Mouse (Mus musculus) embryonic fibroblast, embryonic 13.5 days (primary cell): ENCODE results near the gene Bahd1. TPM values are rescaled to one million over a fixed set of nuclear protein-coding genes. Genes with fewer than 3 reads are reported as not detected.

Experiments
- H3K27ac ChIP-seq: 2 replicates; pipeline ENCODE4 v1.5.1; 2012; ENCODE audit warnings: low read length, control low read depth, inconsistent platforms; ENCODE audit not compliant: insufficient read depth
- H3K4me1 ChIP-seq: 2 replicates; pipeline ENCODE4 v1.6.1; 2011; ENCODE audit warnings: low read length; ENCODE audit not compliant: control insufficient read depth, insufficient read depth
- H3K4me3 ChIP-seq: 2 replicates; pipeline ENCODE4 v1.5.1; 2011; ENCODE audit warnings: mild to moderate bottlenecking, control low read depth, low read length; ENCODE audit not compliant: insufficient read depth
- CTCF ChIP-seq: IDR thresholded peaks from 2 replicates; pipeline ENCODE4 v1.5.1; 2011; ENCODE audit warnings: mild to moderate bottlenecking, control low read depth, low read length, moderate library complexity, borderline replicate concordance; ENCODE audit not compliant: insufficient read depth
- POLR2A ChIP-seq: IDR thresholded peaks from 2 replicates; pipeline ENCODE4 v1.6.1; 2011; ENCODE audit warnings: low read depth, mild to moderate bottlenecking, control low read depth, low read length, moderate library complexity
- polyA plus RNA-seq: library from polyadenylated mRNA; stranded (reverse); fragments of >200 nt; gene quantifications from 2 replicates; pipeline ENCODE4 v1.2.4, GENCODE M21; 2011; ENCODE audit warnings: low read depth; ENCODE audit not compliant: missing spikeins, insufficient read length

Gene Bahd1
- polyA plus RNA-seq, 1 experiment: 12.9 TPM

DNA sequence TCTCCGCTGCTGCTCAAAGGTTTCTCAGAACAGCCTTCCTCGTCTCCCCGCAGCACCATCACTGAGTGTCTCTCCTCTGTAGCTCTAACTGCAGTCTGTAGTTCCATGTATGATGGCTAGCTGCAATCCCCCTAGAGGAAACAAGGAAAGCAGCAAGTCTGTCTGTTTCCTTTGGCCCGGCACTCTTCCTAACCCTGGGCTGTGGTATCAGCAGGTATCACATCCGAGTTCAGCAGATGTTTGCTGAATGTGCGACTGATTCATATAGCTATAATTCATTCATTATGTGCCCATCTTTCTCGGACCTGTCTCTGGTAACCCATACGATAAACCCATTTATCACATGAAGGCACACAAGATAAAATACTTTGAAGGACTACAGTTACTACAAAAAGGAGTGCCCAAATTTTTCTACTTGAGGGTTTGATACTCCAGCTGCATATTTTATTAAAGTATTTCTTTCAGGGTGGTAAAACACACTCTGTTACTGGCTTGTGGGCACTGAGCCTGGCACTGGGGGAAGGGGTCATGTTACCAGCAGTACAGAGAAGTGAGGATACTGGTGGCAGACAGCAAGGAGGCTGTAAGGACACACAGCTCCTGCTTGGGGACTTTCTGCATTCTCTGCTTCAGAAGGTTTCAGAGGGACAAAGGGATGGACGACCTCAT, 63.0 kb downstream of the Bahd1 start:
- Histone ChIP-seq H3K27ac (no peak overlapping the region), H3K4me3 (no peak overlapping the region), H3K4me1 (peaks cover 8% of the 10 kb centered on the region)
- TF ChIP-seq POLR2A (no peak), CTCF (no peak)

DNA sequence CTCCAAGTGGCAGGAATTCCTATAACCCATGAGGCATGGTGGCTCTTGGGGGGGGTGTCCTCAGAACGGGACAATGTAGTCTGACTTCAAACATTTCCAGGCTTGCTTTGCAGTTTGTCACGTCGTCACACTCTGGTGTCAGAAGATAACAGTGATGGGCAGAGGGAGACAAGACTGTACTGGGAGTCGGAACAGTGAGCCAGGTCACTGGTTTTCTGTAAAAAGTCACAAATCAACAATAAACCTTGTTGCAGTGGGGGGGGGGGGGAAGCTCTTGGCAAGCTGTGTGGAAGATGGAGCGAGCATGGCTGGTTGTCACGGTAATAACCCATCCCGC, 63.5 kb downstream of the Bahd1 start:
- H3K27ac ChIP-seq: no peak overlapping the region
- peaks cover 8% of the 10 kb centered on the region for H3K4me1 ChIP-seq
- no peak for TF ChIP-seq CTCF
- TF ChIP-seq POLR2A: no peak
- no peak overlapping the region for H3K4me3 ChIP-seq

DNA sequence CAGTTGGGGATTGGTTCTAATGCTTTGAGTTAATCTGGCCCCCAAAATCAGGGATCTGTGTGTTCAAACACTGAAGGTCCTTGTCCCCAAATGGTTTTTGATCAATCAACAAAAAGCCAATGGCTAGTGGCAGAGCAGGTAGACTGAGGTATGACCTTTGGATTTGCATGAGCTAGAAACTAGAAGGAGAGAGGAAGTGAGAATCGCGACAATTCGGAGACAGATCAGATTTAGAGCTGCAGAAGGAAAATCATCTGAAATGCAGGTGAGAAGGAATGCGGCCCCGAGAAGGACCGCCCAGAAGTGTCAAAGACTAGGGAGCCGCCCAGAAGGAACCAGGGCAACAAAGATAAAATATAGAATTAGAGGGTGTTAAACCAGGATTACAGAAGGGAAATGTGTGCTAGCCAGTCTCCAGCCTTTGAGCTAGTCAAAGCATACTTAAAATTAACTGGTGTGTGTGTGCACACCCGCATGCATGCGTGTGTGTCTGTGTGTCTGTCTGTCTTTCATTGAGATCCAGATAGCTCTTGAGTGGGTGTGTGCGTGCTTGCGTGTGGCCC, 69.5 kb downstream of the Bahd1 start:
- no peak for TF ChIP-seq CTCF
- no peak for TF ChIP-seq POLR2A

DNA sequence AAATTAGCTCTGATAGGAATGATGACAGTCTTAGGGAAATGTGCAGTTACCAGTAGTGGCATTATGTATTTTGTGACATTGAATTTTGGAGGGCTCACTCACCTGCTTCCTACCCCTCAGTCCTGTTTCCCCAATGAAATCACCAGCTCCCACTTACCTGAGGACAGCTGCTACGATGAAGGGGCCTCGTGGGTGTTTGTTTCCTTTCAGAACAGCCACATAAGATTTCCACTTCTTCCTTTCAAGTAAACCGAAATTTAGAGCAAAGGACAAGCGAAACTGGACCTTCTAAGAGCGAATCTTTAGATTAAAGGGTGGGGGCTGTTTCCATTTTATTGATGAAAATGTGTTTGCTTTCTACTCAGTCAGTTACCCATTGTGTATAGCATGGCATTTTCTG, 71.9 kb downstream of the Bahd1 start:
- TF ChIP-seq POLR2A (no peak), CTCF (no peak)
- H3K4me3 ChIP-seq: no peak overlapping the region
- H3K4me1 ChIP-seq: 0 out of 2 replicates have a peak, but pooled peaks cover 9% of the 10 kb centered on the region
- H3K27ac ChIP-seq: no peak overlapping the region

More for the DNA sequence above, 69.5 kb downstream of the Bahd1 start:
- no peak overlapping the region for H3K27ac ChIP-seq
- H3K4me1 ChIP-seq: 0 out of 2 replicates have a peak, but pooled peaks cover 2% of the 10 kb centered on the region
- H3K4me3 ChIP-seq: no peak overlapping the region

DNA sequence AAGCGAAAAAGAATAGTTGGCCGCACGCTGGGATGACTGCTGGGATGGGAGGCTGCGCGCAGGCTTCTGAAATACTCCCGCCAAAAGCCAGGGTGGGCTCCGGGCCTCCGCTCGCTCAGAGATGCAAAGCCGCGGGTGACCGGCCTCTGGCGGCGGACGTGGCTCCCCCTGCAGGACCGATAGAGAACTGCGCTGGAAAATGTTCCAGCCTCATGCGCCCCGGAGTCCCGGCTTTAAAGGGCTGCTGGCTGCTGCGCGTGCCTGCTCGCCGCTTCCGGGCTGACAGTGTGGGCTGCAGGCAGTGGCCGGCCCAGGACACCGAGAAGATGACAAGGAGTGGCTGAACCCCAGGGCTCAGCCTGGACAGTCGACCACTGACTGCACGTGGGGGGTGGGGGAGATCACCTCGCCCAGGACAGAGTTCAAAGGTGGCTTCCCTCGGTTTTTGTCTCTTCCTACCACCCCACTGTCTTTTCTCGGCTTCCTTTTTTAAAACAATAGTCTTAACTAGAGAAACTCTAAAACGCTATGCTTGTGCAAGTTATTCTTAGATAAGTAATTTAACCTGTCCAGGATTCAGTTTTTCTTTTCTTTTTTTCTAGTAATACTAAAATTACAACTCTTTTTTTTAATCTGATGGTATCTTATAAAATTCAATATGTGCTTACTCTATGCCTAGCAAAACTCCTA, 72.7 kb downstream of the Bahd1 start:
- peak overlapping the region; percentile 21; the same call in 1 of the 2 replicates for H3K4me3 ChIP-seq
- H3K27ac ChIP-seq: no peak overlapping the region
- H3K4me1 ChIP-seq: 0 out of 2 replicates have a peak, but pooled peaks cover 9% of the 10 kb centered on the region
- TF ChIP-seq CTCF (peak; percentile 18; the same call in 1 of the 2 replicates), POLR2A (peak; percentile 67)

Other genes with a start within 250 kb of the Bahd1 start
- gene Pak6, start 237.1 kb upstream of the Bahd1 start, polyA plus RNA-seq: 0.19 and 0.78 TPM in 2 replicates
- not detected in 2 replicates for gene Ankrd63, start 196.4 kb upstream of the Bahd1 start, polyA plus RNA-seq
- 0.49 TPM in 1 of 2 replicates, not detected in the other for gene Plcb2, start 171.9 kb upstream of the Bahd1 start, polyA plus RNA-seq
- gene Inafm2, start 154.6 kb upstream of the Bahd1 start, polyA plus RNA-seq: 17.3 and 19.0 TPM in 2 replicates
- gene Ccdc9b, start 137.7 kb upstream of the Bahd1 start, polyA plus RNA-seq: 17.9 and 27.9 TPM in 2 replicates
- gene Phgr1, start 127.6 kb upstream of the Bahd1 start, polyA plus RNA-seq: not detected in 2 replicates
- 0.07 and 0.11 TPM in 2 replicates for gene Disp2, start 120.7 kb upstream of the Bahd1 start, polyA plus RNA-seq
- 38.4 and 59.0 TPM in 2 replicates for gene Knstrn, start 86.4 kb upstream of the Bahd1 start, polyA plus RNA-seq
- 41.4 and 42.2 TPM in 2 replicates for gene Ivd, start 38.4 kb upstream of the Bahd1 start, polyA plus RNA-seq
- 44.8 and 46.0 TPM in 2 replicates for gene Chst14, start 26.1 kb downstream of the Bahd1 start, polyA plus RNA-seq
- 12.1 and 12.7 TPM in 2 replicates for gene Ccdc32, start 129.0 kb downstream of the Bahd1 start, polyA plus RNA-seq
- gene Rpusd2, start 134.4 kb downstream of the Bahd1 start, polyA plus RNA-seq: 3.9 and 4.2 TPM in 2 replicates
- gene Knl1, start 146.7 kb downstream of the Bahd1 start, polyA plus RNA-seq: 26.6 and 33.0 TPM in 2 replicates
- gene Rad51, start 212.4 kb downstream of the Bahd1 start, polyA plus RNA-seq: 21.6 and 31.6 TPM in 2 replicates